Mouse (Mus musculus): ENCODE measurements around the gene Cacna1a.

DNA sequence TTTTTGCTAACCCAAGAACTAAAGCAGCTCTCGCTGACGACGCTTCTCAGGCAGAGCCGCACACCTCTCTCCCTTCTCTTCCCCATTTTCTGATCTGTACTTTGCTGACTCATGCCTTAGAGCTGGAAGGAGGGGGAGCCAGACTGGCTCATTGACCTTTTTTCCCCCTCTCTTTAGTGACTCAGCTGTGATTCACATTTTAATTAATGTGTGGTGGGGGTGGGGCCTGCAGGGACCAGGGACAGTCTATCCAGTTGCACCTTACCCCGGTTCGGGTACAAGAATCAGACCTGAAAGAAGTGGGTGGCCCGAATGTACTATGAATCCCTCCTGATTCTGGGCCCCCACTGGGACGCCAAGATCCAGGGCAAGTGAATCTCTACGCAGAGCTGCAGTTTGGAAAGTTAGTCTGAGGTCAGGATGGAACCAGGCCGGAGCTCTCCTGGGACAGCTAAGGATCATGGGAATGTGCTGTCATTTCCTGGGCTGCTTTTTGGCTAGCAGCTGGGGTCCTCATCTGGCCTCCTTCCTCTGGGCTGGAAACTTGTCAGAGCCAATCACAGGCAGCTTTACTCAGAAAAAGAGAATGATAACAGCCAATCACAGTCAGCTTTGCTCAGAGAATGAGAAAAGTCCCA lies 113.5 kb downstream of the Cacna1a start:
- TF ChIP-seq GATA1 (IDR thresholded peaks at IDR 0.05; ENCODE audit: borderline replicate concordance, low read length) (no peak), FLI1 (IDR thresholded peaks at IDR 0.05; ENCODE audit: low read length) (no peak)
